Mouse (Mus musculus) erythroblast, embryonic 14.5 days (primary cell): ENCODE data around the gene Mettl8. TPM values are rescaled to one million over a fixed set of nuclear protein-coding genes. Genes with fewer than 3 reads are reported as not detected.

Source experiments
- H3K27me3 ChIP-seq: 2 replicates; pipeline ENCODE4 v1.6.1; 2012; ENCODE audit warnings: inconsistent platforms; ENCODE audit not compliant: control insufficient read depth
- H3K36me3 ChIP-seq: 2 replicates; pipeline ENCODE4 v1.6.1; 2012; ENCODE audit warnings: mild to moderate bottlenecking, inconsistent platforms; ENCODE audit not compliant: control insufficient read depth
- H3K4me1 ChIP-seq: 2 replicates; pipeline ENCODE4 v1.6.1; 2012; ENCODE audit warnings: inconsistent platforms; ENCODE audit not compliant: control insufficient read depth
- H3K4me3 ChIP-seq: replicated peaks from 2 replicates; pipeline ENCODE3; 2012; ENCODE audit warnings: moderate library complexity, mild to moderate bottlenecking, inconsistent platforms
- H3K9me3 ChIP-seq: 2 replicates; pipeline ENCODE4 v1.6.1; 2012; ENCODE audit warnings: low read length, inconsistent platforms, mixed read lengths; ENCODE audit not compliant: control insufficient read depth
- GATA1 ChIP-seq: IDR thresholded peaks from 2 replicates; pipeline ENCODE4 v1.6.1; 2012; ENCODE audit warnings: low read length, inconsistent platforms, mixed read lengths
- TAL1 ChIP-seq: IDR thresholded peaks from 3 replicates; pipeline ENCODE4 v1.6.1; 2012; ENCODE audit warnings: low read length, inconsistent platforms, mixed read lengths
- polyA plus RNA-seq: library from polyadenylated mRNA; stranded (reverse); fragments of >175 nt; gene quantifications from 2 replicates; pipeline ENCODE4 v1.2.3, GENCODE M21; 2012

Gene Mettl8
- polyA plus RNA-seq, 1 experiment: 0.18 TPM

GRCm38 (mm10) chr2:70970158-70970741 is 85.1 kb downstream of the Mettl8 start:
- Histone ChIP-seq H3K27me3 (no peaks in the 10 kb centered on the region), H3K36me3 (peaks cover 20% of the 10 kb centered on the region), H3K9me3 (no peaks in the 10 kb centered on the region), H3K4me3 (no peak overlapping the region), H3K4me1 (no peaks in the 10 kb centered on the region)
- TF ChIP-seq TAL1 (no peak), GATA1 (no peak)

- no peaks in the 10 kb centered on the region for H3K4me1 ChIP-seq
- no peaks in the 10 kb centered on the region for H3K9me3 ChIP-seq
Measured at GRCm38 (mm10) chr2:70968305-70968704, 87.1 kb downstream of the Mettl8 start.

GRCm38 (mm10) chr2:70967216-70967615 is 88.2 kb downstream of the Mettl8 start:
- H3K4me1 ChIP-seq: no peaks in the 10 kb centered on the region
- no peak overlapping the region for H3K4me3 ChIP-seq
- TF ChIP-seq GATA1 (no peak), TAL1 (no peak)
- no peaks in the 10 kb centered on the region for H3K9me3 ChIP-seq
- peaks cover 20% of the 10 kb centered on the region for H3K36me3 ChIP-seq
- H3K27me3 ChIP-seq: no peaks in the 10 kb centered on the region

More at GRCm38 (mm10) chr2:70968305-70968704, 87.1 kb downstream of the Mettl8 start:
- TF ChIP-seq GATA1 (no peak), TAL1 (no peak)
- Histone ChIP-seq H3K36me3 (peaks cover 20% of the 10 kb centered on the region), H3K27me3 (no peaks in the 10 kb centered on the region), H3K4me3 (no peak overlapping the region)

GRCm38 (mm10) chr2:70964809-70965208 is 90.6 kb downstream of the Mettl8 start:
- no peaks in the 10 kb centered on the region for H3K9me3 ChIP-seq
- no peak for TF ChIP-seq TAL1
- no peak for TF ChIP-seq GATA1
- no peaks in the 10 kb centered on the region for H3K4me1 ChIP-seq

GRCm38 (mm10) chr2:70962921-70963320 is 92.5 kb downstream of the Mettl8 start:
- no peak overlapping the region for H3K4me3 ChIP-seq
- H3K27me3 ChIP-seq: no peaks in the 10 kb centered on the region
- no peak for TF ChIP-seq TAL1
- TF ChIP-seq GATA1: no peak
- H3K36me3 ChIP-seq: peaks cover 12% of the 10 kb centered on the region
- no peaks in the 10 kb centered on the region for H3K4me1 ChIP-seq
- H3K9me3 ChIP-seq: no peaks in the 10 kb centered on the region

More at GRCm38 (mm10) chr2:70964809-70965208, 90.6 kb downstream of the Mettl8 start:
- no peak overlapping the region for H3K4me3 ChIP-seq
- H3K36me3 ChIP-seq: peaks cover 15% of the 10 kb centered on the region
- H3K27me3 ChIP-seq: no peaks in the 10 kb centered on the region

GRCm38 (mm10) chr2:70961086-70961941 is 94.1 kb downstream of the Mettl8 start:
- no peaks in the 10 kb centered on the region for H3K9me3 ChIP-seq
- no peak overlapping the region for H3K4me3 ChIP-seq
- peaks cover 11% of the 10 kb centered on the region for H3K36me3 ChIP-seq
- no peaks in the 10 kb centered on the region for H3K27me3 ChIP-seq
- TF ChIP-seq GATA1 (no peak), TAL1 (no peak)
- no peaks in the 10 kb centered on the region for H3K4me1 ChIP-seq

- Histone ChIP-seq H3K27me3 (no peaks in the 10 kb centered on the region), H3K9me3 (no peaks in the 10 kb centered on the region), H3K36me3 (peaks cover 3% of the 10 kb centered on the region; the same call in 1 of the 2 replicates), H3K4me3 (no peak overlapping the region), H3K4me1 (no peaks in the 10 kb centered on the region)
- no peak for TF ChIP-seq TAL1
- no peak for TF ChIP-seq GATA1
Measured at GRCm38 (mm10) chr2:70960090-70960489, 95.3 kb downstream of the Mettl8 start.

GRCm38 (mm10) chr2:70959337-70959736 is 96.0 kb downstream of the Mettl8 start:
- TF ChIP-seq GATA1 (no peak), TAL1 (no peak)
- no peaks in the 10 kb centered on the region for H3K4me1 ChIP-seq
- H3K27me3 ChIP-seq: no peaks in the 10 kb centered on the region
- H3K9me3 ChIP-seq: no peaks in the 10 kb centered on the region
- no peak overlapping the region for H3K4me3 ChIP-seq
- H3K36me3 ChIP-seq: no peaks in the 10 kb centered on the region; the same call in 1 of the 2 replicates

GRCm38 (mm10) chr2:70958536-70958935 is 96.8 kb downstream of the Mettl8 start:
- TF ChIP-seq TAL1 (no peak), GATA1 (no peak)
- H3K4me1 ChIP-seq: peaks cover 6% of the 10 kb centered on the region
- no peaks in the 10 kb centered on the region for H3K9me3 ChIP-seq
- H3K36me3 ChIP-seq: no peaks in the 10 kb centered on the region
- no peaks in the 10 kb centered on the region for H3K27me3 ChIP-seq
- no peak overlapping the region for H3K4me3 ChIP-seq
